8 mouse cellular contexts compared by ENCODE assay signal in genomic region chr7:45125144-45125600, GRCm38 (mm10). TPM values are rescaled to one million over a fixed set of nuclear protein-coding genes. Genes with fewer than 3 reads are reported as not detected.
DNase-seq lines count a peak whose midpoint lies in the region; ATAC-seq lines count a peak whose summit lies in the region.

No protein-coding gene starts in this region.

- ATAC-seq in heart, embryonic 13.5 days (ENCODE audit: extremely low read depth, insufficient number of reproducible peaks, low FRiP score, low TSS enrichment), result no peak
- ATAC-seq in hindbrain, embryonic 13.5 days (ENCODE audit: low FRiP score), result no peak
- no peak for ATAC-seq in midbrain, embryonic 12.5 days (ENCODE audit: low FRiP score, low read depth)

- intact Hi-C loops in heart, postnatal 14 days (cut with DNase I), result no loop called here

- WGBS in heart, embryonic 13.5 days, result 34% methylated on average over 7 of the region's 7 CpGs
- WGBS in hindbrain, embryonic 13.5 days, result 17% methylated on average over 7 of the region's 7 CpGs
- WGBS in midbrain, embryonic 12.5 days, result 21% methylated on average over 7 of the region's 7 CpGs

- peak overlapping the region; percentile 100 for H3K9ac ChIP-seq in heart, embryonic 13.5 days
- peak overlapping the region; percentile 49; the same call in 1 of the 2 replicates for H3K9ac ChIP-seq in hindbrain, embryonic 13.5 days
- H3K9ac ChIP-seq in midbrain, embryonic 12.5 days (replicated peaks), result peak overlapping the region; percentile 55

- no peak for DNase-seq in heart, postnatal 14 days
- peak; percentile 82 for DNase-seq in ZHBTc4 (ENCODE audit: low read depth, low spot score)
- DNase-seq in ovary, postnatal 10 days (ENCODE audit: low spot score), result no peak
- DNase-seq in ovary, postnatal 36 days (ENCODE audit: low spot score), result no peak
- no peak for DNase-seq in urinary bladder, adult 18-20 months (ENCODE audit: low spot score in 2 of 2)

- H3K4me3 ChIP-seq in heart, embryonic 13.5 days, result peak overlapping the region; percentile 85
- H3K4me3 ChIP-seq in hindbrain, embryonic 13.5 days, result peak overlapping the region; percentile 33; the same call in 1 of the 2 replicates
- H3K4me3 ChIP-seq in midbrain, embryonic 12.5 days, result peak overlapping the region; percentile 88; the same call in 1 of the 2 replicates

- H3K4me1 ChIP-seq in heart, embryonic 13.5 days, result peaks cover 66% of the 10 kb centered on the region
- H3K4me1 ChIP-seq in hindbrain, embryonic 13.5 days (replicated peaks), result peaks cover 65% of the 10 kb centered on the region
- H3K4me1 ChIP-seq in midbrain, embryonic 12.5 days, result peaks cover 59% of the 10 kb centered on the region

- peak overlapping the region; percentile 69 for H3K4me2 ChIP-seq in heart, embryonic 13.5 days
- H3K4me2 ChIP-seq in hindbrain, embryonic 13.5 days, result peak overlapping the region; percentile 56
- H3K4me2 ChIP-seq in midbrain, embryonic 12.5 days (replicated peaks), result peak overlapping the region; percentile 50

- peak overlapping the region; percentile 94 for H3K27ac ChIP-seq in heart, embryonic 13.5 days (replicated peaks)
- peak overlapping the region; percentile 92 for H3K27ac ChIP-seq in hindbrain, embryonic 13.5 days
- H3K27ac ChIP-seq in midbrain, embryonic 12.5 days (replicated peaks), result peak overlapping the region; percentile 85

- H3K27me3 ChIP-seq in heart, embryonic 13.5 days (replicated peaks), result no peaks in the 10 kb centered on the region
- no peaks in the 10 kb centered on the region for H3K27me3 ChIP-seq in hindbrain, embryonic 13.5 days
- H3K27me3 ChIP-seq in midbrain, embryonic 12.5 days, result no peaks in the 10 kb centered on the region

- H3K36me3 ChIP-seq in heart, embryonic 13.5 days, result peaks cover 61% of the 10 kb centered on the region
- H3K36me3 ChIP-seq in hindbrain, embryonic 13.5 days, result peaks cover 55% of the 10 kb centered on the region
- H3K36me3 ChIP-seq in midbrain, embryonic 12.5 days, result peaks cover 58% of the 10 kb centered on the region

- no peaks in the 10 kb centered on the region for H3K9me3 ChIP-seq in heart, embryonic 13.5 days
- H3K9me3 ChIP-seq in hindbrain, embryonic 13.5 days, result no peaks in the 10 kb centered on the region
- H3K9me3 ChIP-seq in midbrain, embryonic 12.5 days, result no peaks in the 10 kb centered on the region

RNA-seq across cellular contexts. Expression of gene Rps11, which starts 0.9 kb away (rescaled TPM):
- polyA plus RNA-seq in heart, embryonic 13.5 days (2015; fragmentation: Nextera tagmentation; extraction: Ambion mirVana), result 982 and 1,095 TPM in 2 replicates
- 100 to 1,000 TPM; 582 to 636 TPM for total RNA-seq in heart, postnatal 14 days (2021)
- polyA plus RNA-seq in hindbrain, embryonic 13.5 days (2015; fragmentation: Nextera tagmentation; extraction: Ambion mirVana), result 994 and 999 TPM in 2 replicates
- 1,160 and 1,195 TPM in 2 replicates for polyA plus RNA-seq in midbrain, embryonic 12.5 days (2016; fragmentation: Nextera tagmentation; extraction: Ambion mirVana)

RNA-seq across cellular contexts. Expression of gene Rpl13a, which starts 3.4 kb away (rescaled TPM):
- polyA plus RNA-seq in heart, embryonic 13.5 days (2015; fragmentation: Nextera tagmentation; extraction: Ambion mirVana), result 688 and 785 TPM in 2 replicates
- total RNA-seq in heart, postnatal 14 days (2021), result 100 to 1,000 TPM; 573 to 686 TPM
- polyA plus RNA-seq in hindbrain, embryonic 13.5 days (2015; fragmentation: Nextera tagmentation; extraction: Ambion mirVana), result 770 and 846 TPM in 2 replicates
- 1,022 and 1,026 TPM in 2 replicates for polyA plus RNA-seq in midbrain, embryonic 12.5 days (2016; fragmentation: Nextera tagmentation; extraction: Ambion mirVana)

RNA-seq across cellular contexts. Expression of gene Gm45713, which starts 10.9 kb away (rescaled TPM):
- polyA plus RNA-seq in heart, embryonic 13.5 days (2015; fragmentation: Nextera tagmentation; extraction: Ambion mirVana), result 0.17 TPM in 1 of 2 replicates, not detected in the other
- total RNA-seq in heart, postnatal 14 days (2021), result under 1 TPM in 1 of 2 experiments, not detected in 1; 0.45 TPM
- polyA plus RNA-seq in hindbrain, embryonic 13.5 days (2015; fragmentation: Nextera tagmentation; extraction: Ambion mirVana), result 0.14 TPM in 1 of 2 replicates, not detected in the other
- polyA plus RNA-seq in midbrain, embryonic 12.5 days (2016; fragmentation: Nextera tagmentation; extraction: Ambion mirVana), result 0.25 and 0.45 TPM in 2 replicates

RNA-seq across cellular contexts. Expression of gene Flt3l, which starts 11.1 kb away (rescaled TPM):
- 0.88 and 1.0 TPM in 2 replicates for polyA plus RNA-seq in heart, embryonic 13.5 days (2015; fragmentation: Nextera tagmentation; extraction: Ambion mirVana)
- total RNA-seq in heart, postnatal 14 days (2021), result 1 to 10 TPM; 4.3 to 5.8 TPM
- polyA plus RNA-seq in hindbrain, embryonic 13.5 days (2015; fragmentation: Nextera tagmentation; extraction: Ambion mirVana), result 1.4 and 1.6 TPM in 2 replicates
- 0.64 and 1.2 TPM in 2 replicates for polyA plus RNA-seq in midbrain, embryonic 12.5 days (2016; fragmentation: Nextera tagmentation; extraction: Ambion mirVana)

RNA-seq across cellular contexts. Expression of gene Fcgrt, which starts 21.5 kb away (rescaled TPM):
- 38.0 and 38.1 TPM in 2 replicates for polyA plus RNA-seq in heart, embryonic 13.5 days (2015; fragmentation: Nextera tagmentation; extraction: Ambion mirVana)
- 10 to 100 TPM; 72.0 to 76.7 TPM for total RNA-seq in heart, postnatal 14 days (2021)
- 26.9 and 28.3 TPM in 2 replicates for polyA plus RNA-seq in hindbrain, embryonic 13.5 days (2015; fragmentation: Nextera tagmentation; extraction: Ambion mirVana)
- polyA plus RNA-seq in midbrain, embryonic 12.5 days (2016; fragmentation: Nextera tagmentation; extraction: Ambion mirVana), result 17.3 and 25.9 TPM in 2 replicates

Comparison
In these comparisons a context has a peak if more than half of its experiments do, and no peak if none do; other contexts are left out.
1. H3K4me3 ChIP-seq: peak in every context shown above with its lines; median percentile 88 in midbrain, embryonic 12.5 days; 85 in heart, embryonic 13.5 days; 33 in hindbrain, embryonic 13.5 days.
2. H3K9ac ChIP-seq: peak in every context shown above with its lines; median percentile 100 in heart, embryonic 13.5 days; 55 in midbrain, embryonic 12.5 days; 49 in hindbrain, embryonic 13.5 days.